Mouse (Mus musculus): ENCODE data around the gene Pld1.

The Pld1 gene
- long read RNA-seq, experiment 1, partial matches to known transcripts, result 1 of 1 reads
- long read RNA-seq, experiment 1, other reads (novel, unspliced or antisense), result 0 of 1 reads
- long read RNA-seq, experiment 2, result 0 reads

DNA sequence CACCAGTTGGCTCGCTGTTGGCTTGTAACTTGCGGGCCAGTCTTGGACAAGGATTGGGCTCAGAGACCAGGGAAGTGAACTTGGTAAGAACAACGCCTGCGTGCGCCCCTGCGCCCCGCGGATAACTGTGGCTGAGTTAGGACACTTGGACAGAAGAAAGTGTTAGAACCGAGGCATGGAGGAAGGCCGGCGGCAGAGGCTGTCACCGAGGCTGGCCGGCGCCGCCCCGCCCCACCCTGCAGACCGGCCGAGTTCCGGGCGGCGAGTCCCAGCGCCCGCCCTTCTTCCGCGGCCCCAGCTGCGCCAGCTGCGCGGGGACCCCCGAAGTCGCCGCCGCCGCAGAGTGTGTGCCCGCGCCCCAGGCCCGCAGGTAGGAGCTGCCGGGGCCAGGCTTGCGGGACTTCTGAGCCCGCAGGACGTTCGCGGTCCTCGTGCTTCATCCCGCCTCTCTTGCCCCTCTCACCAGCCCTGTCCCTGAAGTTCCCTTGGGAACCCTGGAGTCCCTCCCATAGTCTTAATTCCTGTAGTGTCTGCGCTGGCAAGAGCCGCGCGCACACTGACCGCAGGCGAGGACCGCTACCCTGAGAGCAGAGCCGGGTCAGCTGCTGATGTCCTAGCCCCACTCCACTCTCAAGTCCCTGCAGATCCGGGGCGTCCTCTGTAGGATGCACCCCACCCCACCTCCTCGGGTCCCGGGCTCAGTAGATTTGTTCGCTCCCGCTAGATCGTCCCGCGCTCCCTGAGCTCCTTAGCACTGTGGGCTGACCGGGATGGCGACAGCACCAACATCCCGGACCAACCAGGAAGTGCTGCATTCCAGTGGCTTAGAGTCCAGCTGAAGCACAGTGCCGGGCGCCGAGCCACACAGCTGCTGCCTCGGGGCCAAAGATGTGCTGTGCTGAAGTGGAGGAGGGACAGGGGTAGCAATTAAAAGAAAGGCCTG, at the start of gene Pld1:
Gene Pld1, plus strand, starts transcription at position 315 of the 943 bp plus-strand sequence.
- intact Hi-C loops (cut with DNase I), result no loop called here

DNA sequence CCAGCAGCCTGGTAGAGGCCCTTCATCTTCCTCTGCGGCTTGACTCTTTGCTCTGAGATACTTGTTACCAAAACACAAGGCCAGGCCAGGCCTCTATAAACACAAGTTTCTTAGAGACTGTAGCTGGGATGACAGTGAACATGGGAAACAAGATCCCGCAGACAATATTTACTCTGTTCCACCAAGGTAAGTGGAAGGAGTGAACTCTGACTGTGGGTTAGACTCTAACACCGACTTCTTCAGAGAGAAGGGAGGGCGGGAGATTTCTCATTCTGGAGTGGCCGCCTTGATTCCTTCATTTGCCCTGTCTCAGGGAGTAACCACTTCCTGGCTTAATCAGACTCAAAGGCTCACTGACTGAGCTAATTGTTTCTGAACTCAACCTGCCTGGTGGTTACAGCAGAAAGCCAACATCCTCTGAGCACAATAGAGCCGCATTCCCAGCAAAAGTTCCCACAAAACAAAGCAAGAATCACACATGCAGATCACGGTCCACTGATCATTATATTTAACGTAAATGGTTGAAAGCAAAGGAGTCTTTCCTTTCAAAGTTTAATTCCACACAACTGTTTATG, 42.1 kb upstream of the Pld1 start, which contains the start of gene Tmem212:
Gene Tmem212, minus strand, starts transcription at position 51 of the 575 bp plus-strand sequence.
- intact Hi-C loops (cut with DNase I), result no loop called here

DNA sequence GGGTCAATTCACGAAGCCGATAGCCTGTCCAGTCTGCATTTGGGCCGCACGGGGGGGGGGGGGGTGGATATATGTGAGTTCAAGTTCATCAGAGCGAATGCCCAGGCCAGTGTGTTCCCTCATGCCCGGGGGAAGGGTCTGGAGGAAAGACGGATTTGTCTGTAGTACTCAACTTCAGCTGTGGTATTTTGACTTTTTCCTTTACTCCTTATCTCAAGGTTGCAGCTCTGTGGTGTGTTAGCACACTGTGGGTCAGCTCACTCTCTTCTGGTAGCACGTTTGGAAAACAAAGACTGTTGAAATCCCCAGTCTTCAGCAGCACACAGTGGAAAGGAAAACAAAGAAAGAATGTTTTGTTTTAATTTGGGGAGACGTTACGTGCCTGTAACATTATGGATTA, 40.3 kb upstream of the Pld1 start:
- intact Hi-C loops (cut with DNase I), result no loop called here

DNA sequence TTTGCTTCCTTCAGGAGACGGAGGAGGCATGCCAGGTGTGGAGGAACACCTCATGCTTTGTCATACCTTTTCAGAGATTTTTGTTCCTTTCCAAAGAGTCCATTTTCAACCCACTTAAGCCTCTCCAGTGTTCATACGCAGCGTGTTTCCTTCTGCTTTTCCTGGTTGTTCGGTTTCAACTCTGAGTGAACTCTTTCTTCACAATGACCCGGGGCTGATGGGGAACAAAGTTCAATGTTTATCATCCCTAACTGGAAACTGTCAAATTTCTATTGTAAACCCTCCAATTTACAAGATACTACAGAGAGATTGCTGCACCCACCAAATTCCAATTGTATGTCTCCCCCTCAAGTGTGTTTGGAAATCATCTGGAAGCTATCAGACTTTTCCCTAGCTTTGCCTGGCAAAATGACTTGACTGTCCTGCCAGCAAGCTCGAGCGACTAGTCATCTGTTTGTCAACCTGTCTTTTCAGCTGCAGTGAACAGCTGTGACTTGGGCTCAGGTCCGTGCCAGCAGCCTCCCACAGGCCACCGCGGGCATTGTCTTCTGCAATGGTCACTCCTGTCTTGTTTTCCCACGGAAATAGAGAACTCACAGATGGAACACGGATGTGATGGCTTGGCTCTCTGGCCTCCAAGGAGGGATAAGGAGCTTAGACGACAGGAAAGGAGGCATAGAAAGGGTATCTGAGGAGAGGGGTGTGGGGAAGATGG, 39.3 kb upstream of the Pld1 start:
- intact Hi-C loops (cut with DNase I), result no loop called here

GRCm38 (mm10) chr3:27901846-27902245, 36.6 kb upstream of the Pld1 start:
- intact Hi-C loops (cut with DNase I), result no loop called here

DNA sequence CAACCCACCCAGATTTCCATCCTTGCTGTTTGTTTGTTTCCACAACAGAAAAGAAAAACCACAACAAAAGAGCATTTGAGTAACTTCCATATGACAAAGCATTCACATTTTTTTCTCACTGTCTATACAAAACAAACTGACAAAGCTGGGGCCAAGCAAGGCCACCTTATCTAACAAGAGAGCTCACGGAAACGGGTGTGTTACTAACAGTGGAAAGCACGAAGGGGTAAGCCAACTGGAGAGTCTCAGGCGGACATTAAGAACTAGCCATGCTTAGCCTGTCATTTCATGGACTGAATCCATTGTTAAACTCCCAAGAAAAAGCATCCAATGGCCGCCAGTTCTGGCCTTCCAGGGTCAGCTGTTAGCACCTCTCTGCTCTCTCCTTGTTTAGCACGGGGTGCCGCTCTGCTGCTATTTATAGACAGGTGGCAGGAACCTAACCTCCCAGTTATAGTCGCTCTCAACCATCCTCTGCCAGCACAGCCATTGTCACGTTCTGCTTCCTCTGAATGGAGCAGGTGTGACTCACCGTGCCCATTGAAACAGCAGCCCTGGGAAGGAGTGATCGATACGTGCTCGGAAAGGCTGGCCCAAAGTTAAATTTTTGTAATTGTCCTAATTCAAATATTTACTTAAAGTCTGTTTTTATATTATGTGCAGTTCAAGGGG, 33.7 kb upstream of the Pld1 start:
- intact Hi-C loops (cut with DNase I), result no loop called here

GRCm38 (mm10) chr3:27906647-27907209, 31.8 kb upstream of the Pld1 start:
- intact Hi-C loops (cut with DNase I), result no loop called here

DNA sequence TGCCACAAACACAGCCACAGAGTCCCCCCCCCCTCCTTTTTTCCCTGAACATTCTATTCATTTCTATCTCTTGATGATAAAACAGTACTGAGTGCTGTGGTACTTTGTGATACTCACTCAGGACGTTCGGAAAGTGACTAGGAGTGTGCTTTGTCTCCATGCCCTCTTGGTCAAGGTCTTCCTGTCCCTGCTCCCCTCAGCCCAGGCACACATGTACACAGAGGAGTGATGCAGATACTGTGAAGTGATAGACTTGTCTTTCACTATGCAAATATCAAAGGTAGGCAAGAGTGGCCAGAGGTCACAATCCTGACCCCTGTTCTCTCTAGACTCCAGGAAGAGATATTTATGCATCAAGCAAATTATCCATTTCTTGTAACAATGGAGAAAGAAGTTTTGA, 31.2 kb upstream of the Pld1 start:
- intact Hi-C loops (cut with DNase I), result no loop called here

GRCm38 (mm10) chr3:27908316-27908715, 30.2 kb upstream of the Pld1 start:
- intact Hi-C loops (cut with DNase I), result no loop called here

DNA sequence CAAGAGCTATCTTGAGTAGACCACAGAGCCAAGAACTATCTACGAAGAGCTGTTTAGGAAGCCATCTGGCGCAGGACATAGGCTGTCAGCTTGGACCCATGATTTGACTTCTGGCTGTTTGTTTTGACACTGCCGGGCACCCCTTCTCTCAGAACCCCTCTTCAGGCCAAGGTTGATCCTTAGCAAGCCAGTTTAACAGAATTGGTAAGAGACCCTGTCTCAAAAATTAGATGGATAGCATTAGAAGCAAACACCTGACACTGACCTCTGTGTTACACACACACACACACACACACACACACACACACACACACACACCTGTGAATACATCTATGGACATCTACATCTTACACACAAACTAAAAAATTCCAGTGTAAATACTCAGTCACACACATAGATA, 29.5 kb upstream of the Pld1 start:
- intact Hi-C loops (cut with DNase I), result no loop called here

GRCm38 (mm10) chr3:27918656-27919436, 19.6 kb upstream of the Pld1 start:
- intact Hi-C loops (cut with DNase I), result no loop called here

GRCm38 (mm10) chr3:27921268-27922020, 17.1 kb upstream of the Pld1 start:
- intact Hi-C loops (cut with DNase I), result no loop called here

GRCm38 (mm10) chr3:27924037-27924436, 14.5 kb upstream of the Pld1 start:
- intact Hi-C loops (cut with DNase I), result no loop called here

DNA sequence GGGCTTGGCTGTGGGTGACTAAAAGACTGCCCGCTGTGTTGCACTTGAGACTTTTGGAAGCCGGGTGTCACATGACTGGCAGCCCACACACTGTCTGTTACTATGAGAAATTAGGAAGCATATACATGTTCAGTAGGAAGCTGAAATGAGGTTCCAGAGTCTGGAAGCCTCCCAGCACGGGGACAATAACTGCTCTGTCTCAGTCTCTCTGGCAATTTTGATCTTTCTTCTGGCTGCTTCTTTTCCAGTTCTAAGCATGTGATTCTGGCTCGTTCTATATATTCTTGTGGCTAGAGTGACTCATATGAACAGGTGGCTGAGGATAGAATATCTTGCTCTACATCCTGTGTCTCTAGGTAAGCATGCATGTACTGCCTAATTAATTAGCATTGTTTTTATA, 9.3 kb upstream of the Pld1 start:
- intact Hi-C loops (cut with DNase I), result no loop called here

DNA sequence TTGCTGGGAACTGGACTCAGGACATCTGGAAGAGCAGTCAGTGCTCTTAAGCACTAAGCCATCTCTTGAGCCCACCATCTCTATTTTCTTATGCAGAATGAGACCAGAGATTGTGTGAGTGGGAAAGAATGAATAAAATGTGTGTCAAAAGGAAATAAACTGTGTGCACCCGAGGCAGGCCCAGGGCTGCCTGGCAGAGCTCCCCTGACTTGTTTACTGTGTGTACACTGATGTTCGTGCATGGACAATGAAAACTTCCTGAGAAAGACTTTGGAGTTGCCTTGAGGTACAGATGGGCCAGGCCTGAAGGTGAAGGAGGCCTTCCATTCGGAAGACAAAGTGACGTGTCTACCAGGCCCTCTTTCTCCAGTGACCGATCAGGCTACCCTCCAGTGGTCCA, 6.1 kb upstream of the Pld1 start:
- intact Hi-C loops (cut with DNase I), result no loop called here

DNA sequence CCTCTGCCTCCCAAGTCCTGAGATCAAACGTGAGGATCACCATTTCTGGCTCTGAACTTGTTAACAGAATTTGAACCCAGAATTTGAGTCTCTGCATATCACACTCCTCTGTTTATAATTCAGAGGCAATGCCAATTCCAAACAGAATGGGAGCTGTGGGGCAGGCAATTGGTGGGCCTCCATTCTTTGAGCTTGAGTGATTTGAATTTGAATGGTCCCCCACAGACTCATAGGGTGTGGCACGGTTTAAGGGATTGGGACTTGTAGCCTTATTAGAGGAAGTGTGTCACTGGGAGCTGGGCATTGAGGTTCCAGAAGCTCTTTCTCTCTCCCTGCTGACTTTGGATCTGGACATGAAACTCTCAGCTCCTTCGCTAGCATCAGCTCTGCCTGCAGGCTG, 2.9 kb upstream of the Pld1 start:
- intact Hi-C loops (cut with DNase I), result no loop called here

DNA sequence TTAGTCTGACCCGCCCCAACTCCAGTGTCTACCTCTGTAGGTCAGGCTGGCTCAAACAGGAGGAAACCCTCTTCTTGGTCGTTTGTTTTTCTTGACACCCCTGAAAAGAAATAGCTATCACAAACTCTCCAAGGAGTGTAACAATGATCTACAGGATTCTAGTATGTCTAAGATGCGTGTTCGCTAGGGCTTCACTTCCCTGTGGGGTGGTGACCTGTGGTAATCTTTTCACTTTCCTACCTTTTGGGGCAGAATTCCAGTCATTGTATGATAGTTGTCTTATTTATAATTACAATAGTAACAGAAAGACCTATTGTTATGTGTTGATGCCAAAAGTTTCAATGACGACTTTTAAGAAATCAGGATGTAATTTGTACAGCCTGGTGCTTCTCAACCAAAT, 1.8 kb upstream of the Pld1 start:
- intact Hi-C loops (cut with DNase I), result no loop called here

- intact Hi-C loops (cut with DNase I), result no loop called here
These were observed 1.1 kb upstream of the Pld1 start for GRCm38 (mm10) chr3:27937144-27938110.

All from adrenal gland (tissue).